Mouse (Mus musculus) spleen, postnatal 10 days (tissue): ENCODE results near the gene Litaf.
"Not testable (repeated sequence)": the region's sequence is repeated elsewhere in the genome, so short reads cannot be mapped to it uniquely, and the experiment has no call there.

Source experiments
- DNase-seq, 2 experiments: peaks; one replicate each; pipeline ENCODE4 v3.0.0; 2021 to 2022; ENCODE audit warnings: low spot score in 2 of 2

Gene Litaf

GRCm38 (mm10) chr16:11022113-11022489, 43.9 kb downstream of the Litaf start:
- DNase-seq, result no peak

GRCm38 (mm10) chr16:11021403-11022112, 44.4 kb downstream of the Litaf start:
- DNase-seq, result no peak

GRCm38 (mm10) chr16:11017807-11018595, 48.0 kb downstream of the Litaf start:
- DNase-seq, result no peak

- DNase-seq, result no peak
Observed at GRCm38 (mm10) chr16:11016353-11016752, 49.6 kb downstream of the Litaf start.

GRCm38 (mm10) chr16:11014407-11014806, 51.5 kb downstream of the Litaf start:
- no peak for DNase-seq

GRCm38 (mm10) chr16:11013464-11014147, 52.4 kb downstream of the Litaf start:
- DNase-seq, result not testable (repeated sequence)

- peak in 1 of 2 experiments; percentile 56 for DNase-seq
Observed at GRCm38 (mm10) chr16:11012571-11013463, 53.1 kb downstream of the Litaf start.

- DNase-seq, result no peak
Observed at GRCm38 (mm10) chr16:11011939-11012338, 54.0 kb downstream of the Litaf start.

- DNase-seq, result no peak
Observed at GRCm38 (mm10) chr16:11011206-11011605, 54.8 kb downstream of the Litaf start.

GRCm38 (mm10) chr16:11010270-11010669, 55.7 kb downstream of the Litaf start:
- no peak for DNase-seq

GRCm38 (mm10) chr16:11008162-11008991, 57.6 kb downstream of the Litaf start:
- DNase-seq, result peak in 1 of 2 experiments; percentile 36

- DNase-seq, result peak in 1 of 2 experiments; percentile 19
Observed at GRCm38 (mm10) chr16:11006100-11006499, 59.9 kb downstream of the Litaf start.

GRCm38 (mm10) chr16:11001703-11002659, 64.0 kb downstream of the Litaf start:
- no peak for DNase-seq

- DNase-seq, result no peak
Observed at GRCm38 (mm10) chr16:10999809-11000208, 66.1 kb downstream of the Litaf start.

- no peak for DNase-seq
Observed at GRCm38 (mm10) chr16:10998224-10998623, 67.7 kb downstream of the Litaf start.

GRCm38 (mm10) chr16:10996576-10996975, 69.4 kb downstream of the Litaf start:
- no peak for DNase-seq

- DNase-seq, result peak; percentile 78 to 92
Observed at GRCm38 (mm10) chr16:10993032-10993744, 72.8 kb downstream of the Litaf start.
